Mouse (Mus musculus) gastrocnemius, postnatal 36 days (tissue): ENCODE measurements around the gene Gdpd2. TPM values are rescaled to one million over a fixed set of nuclear protein-coding genes. Genes with fewer than 3 reads are reported as not detected.

Experiments
- DNase-seq, 2 experiments: peaks; one replicate each; pipeline ENCODE4 v3.0.0; 2022
- intact Hi-C: fragments of 180-260 bp; cut with DNase I; formaldehyde crosslinking; loops from one replicate; pipeline ENCODE4 v1.15.1; 2025
- total RNA-seq, 2 experiments: library from RNA; stranded (reverse); gene quantifications; 2 replicates each; pipeline ENCODE4 v1.2.3; 2021

The Gdpd2 gene
- total RNA-seq, 2 experiments from 2014 or later = not detected

GRCm38 (mm10) chrX:100776494-100776893, 46.8 kb downstream of the Gdpd2 start:
- intact Hi-C loops = loop anchor here (10.0 kb wide), 2 partner anchors 168 to 558 kb away; no protein-coding TSS in a partner anchor
- DNase-seq = peak in 1 of 2 experiments; percentile 29

- intact Hi-C loops = loop anchor here (10.0 kb wide), 2 partner anchors 168 to 558 kb away; no protein-coding TSS in a partner anchor
- DNase-seq = peak; percentile 22 to 28
Observed at GRCm38 (mm10) chrX:100776985-100777654, 47.4 kb downstream of the Gdpd2 start.

GRCm38 (mm10) chrX:100777655-100778234, 48.1 kb downstream of the Gdpd2 start:
- intact Hi-C loops = loop anchor here (10.0 kb wide), 2 partner anchors 167 to 557 kb away; no protein-coding TSS in a partner anchor

GRCm38 (mm10) chrX:100778397-100778796, 48.7 kb downstream of the Gdpd2 start:
- no peak for DNase-seq
- intact Hi-C loops = loop anchor here (10.0 kb wide), 2 partner anchors 166 to 556 kb away; no protein-coding TSS in a partner anchor

More at GRCm38 (mm10) chrX:100777655-100778234, 48.1 kb downstream of the Gdpd2 start:
- no peak for DNase-seq

Other genes starting within 250 kb of the Gdpd2 start
- 10 to 100 TPM; 29.8 to 37.4 TPM for gene Igbp1, start 235.6 kb upstream of the Gdpd2 start, total RNA-seq
- gene Dgat2l6, start 205.0 kb upstream of the Gdpd2 start, total RNA-seq = under 1 TPM; 0.12 to 0.23 TPM
- not detected for gene Awat1, start 157.6 kb upstream of the Gdpd2 start, total RNA-seq
- gene P2ry4, start 135.0 kb upstream of the Gdpd2 start, total RNA-seq = not detected
- not detected for gene Arr3, start 124.4 kb upstream of the Gdpd2 start, total RNA-seq
- under 1 TPM; 0.25 to 0.66 TPM for gene Kif4, start 104.1 kb upstream of the Gdpd2 start, total RNA-seq
- gene Pdzd11, start 103.3 kb upstream of the Gdpd2 start, total RNA-seq = 10 to 100 TPM; 13.8 to 14.2 TPM
- gene Dlg3, start 37.8 kb downstream of the Gdpd2 start, total RNA-seq = 1 to 10 TPM; 1.2 to 1.8 TPM